Mouse (Mus musculus) MEL (cell line): ENCODE measurements around the gene 0610009B22Rik. TPM values are rescaled to one million over a fixed set of nuclear protein-coding genes. Genes with fewer than 3 reads are reported as not detected.

Experiments
- DNase-seq: peaks from one replicate; pipeline ENCODE4 v3.0.0; 2011; ENCODE audit warnings: low read depth, low spot score
- H3K27ac ChIP-seq: 2 replicates; pipeline ENCODE4 v1.5.1; 2012; ENCODE audit warnings: low read depth, mild to moderate bottlenecking, control low read depth, low read length, moderate library complexity; ENCODE audit not compliant: control insufficient read depth
- H3K27me3 ChIP-seq, 2 experiments: fragments of 150-350 bp in 1 of 2; sonication (generic) in 1 of 2; 2 replicates each; pipeline ENCODE4 v1.6.1; 2012; ENCODE audit warnings: low read length in 2 of 2, mild to moderate bottlenecking in 2 of 2, improper control_type of control experiment in 1 of 2, moderate library complexity in 1 of 2; ENCODE audit not compliant: insufficient read depth in 2 of 2, control insufficient read depth in 1 of 2
- H3K36me3 ChIP-seq, 2 experiments: 2 replicates each; pipeline ENCODE4 v1.6.1; 2012 to 2014; ENCODE audit warnings: low read length in 2 of 2, improper control_type of control experiment in 1 of 2, inconsistent platforms in 1 of 2, mild to moderate bottlenecking in 1 of 2; ENCODE audit not compliant: insufficient read depth in 2 of 2, control insufficient read depth in 1 of 2
- H3K4me1 ChIP-seq, 2 experiments: fragments of 150-350 bp in 1 of 2; sonication (generic) in 1 of 2; 2 replicates each; pipeline ENCODE4 v1.6.1; 2012; ENCODE audit warnings: low read length in 2 of 2, improper control_type of control experiment in 1 of 2, mild to moderate bottlenecking in 1 of 2; ENCODE audit not compliant: insufficient read depth in 2 of 2, control insufficient read depth in 1 of 2
- H3K4me3 ChIP-seq, 2 experiments: fragments of 150-350 bp in 1 of 2; sonication (generic) in 1 of 2; 2 replicates each; pipeline ENCODE4 v1.5.1; 2012; ENCODE audit warnings: low read depth in 2 of 2, low read length in 2 of 2, mild to moderate bottlenecking in 2 of 2, moderate library complexity in 2 of 2, control low read depth in 1 of 2, improper control_type of control experiment in 1 of 2; ENCODE audit not compliant: control insufficient read depth in 1 of 2, insufficient read depth in 1 of 2
- H3K79me2 ChIP-seq: 2 replicates; pipeline ENCODE4 v1.6.1; 2012; ENCODE audit warnings: mild to moderate bottlenecking, low read length, moderate library complexity; ENCODE audit not compliant: control insufficient read depth, poor library complexity, insufficient read depth
- H3K9ac ChIP-seq: 2 replicates; pipeline ENCODE4 v1.6.1; 2012; ENCODE audit warnings: low read depth, mild to moderate bottlenecking, control low read depth, low read length, moderate library complexity; ENCODE audit not compliant: control insufficient read depth, poor library complexity, severe bottlenecking
- H3K9me3 ChIP-seq: fragments of 150-350 bp; sonication (generic); replicated peaks from 2 replicates; pipeline ENCODE4 v1.6.1; 2012; ENCODE audit warnings: mild to moderate bottlenecking, low read length, improper control_type of control experiment, moderate library complexity; ENCODE audit not compliant: insufficient read depth
- BHLHE40 ChIP-seq: IDR thresholded peaks from 2 replicates; pipeline ENCODE4 v1.6.1; 2012; ENCODE audit warnings: low read depth, mild to moderate bottlenecking, inconsistent platforms, low read length, improper control_type of control experiment, borderline replicate concordance
- CHD2 ChIP-seq: IDR thresholded peaks from 2 replicates; pipeline ENCODE4 v1.6.1; 2011; ENCODE audit warnings: low read length, improper control_type of control experiment
- CTCF ChIP-seq, 3 experiments: IDR thresholded peaks in 2 of 3; conservative IDR thresholded peaks in 1 of 3; 2 replicates each; pipeline ENCODE4 v1.5.1; 2011 to 2012; ENCODE audit warnings: low read length in 3 of 3, low read depth in 2 of 3, mild to moderate bottlenecking in 2 of 3, improper control_type of control experiment in 1 of 3, inconsistent platforms in 1 of 3, mixed read lengths in 1 of 3, moderate library complexity in 1 of 3; ENCODE audit not compliant: control insufficient read depth in 1 of 3, insufficient read depth in 1 of 3, poor library complexity in 1 of 3, severe bottlenecking in 1 of 3
- E2F4 ChIP-seq: IDR thresholded peaks from 2 replicates; pipeline ENCODE4 v1.6.1; 2011; ENCODE audit warnings: low read depth, low read length, improper control_type of control experiment, borderline replicate concordance
- GATA1 ChIP-seq: IDR thresholded peaks from 2 replicates; pipeline ENCODE4 v1.6.1; 2011; ENCODE audit warnings: low read depth, low read length, improper control_type of control experiment
- JUND ChIP-seq: IDR thresholded peaks from 2 replicates; pipeline ENCODE4 v1.6.1; 2011; ENCODE audit warnings: low read depth, mild to moderate bottlenecking, improper control_type of control experiment, low read length
- KAT2A ChIP-seq: conservative IDR thresholded peaks from 2 replicates; pipeline ENCODE4 v1.6.1; 2012; ENCODE audit warnings: low read depth, low read length, improper control_type of control experiment, inconsistent platforms
- MAFK ChIP-seq: IDR thresholded peaks from 2 replicates; pipeline ENCODE4 v1.6.1; 2011; ENCODE audit warnings: low read depth, mild to moderate bottlenecking, low read length, improper control_type of control experiment, borderline replicate concordance
- MAX ChIP-seq: IDR thresholded peaks from 2 replicates; pipeline ENCODE4 v1.6.1; 2011; ENCODE audit warnings: low read length, improper control_type of control experiment
- MAZ ChIP-seq: IDR thresholded peaks from 2 replicates; pipeline ENCODE4 v1.6.1; 2012; ENCODE audit warnings: low read depth, mild to moderate bottlenecking, inconsistent platforms, low read length, improper control_type of control experiment
- MEF2A ChIP-seq: IDR thresholded peaks from 2 replicates; pipeline ENCODE4 v1.6.1; 2014; ENCODE audit warnings: low read depth, mild to moderate bottlenecking, inconsistent platforms, low read length, improper control_type of control experiment; ENCODE audit not compliant: poor library complexity, insufficient replicate concordance, severe bottlenecking; ENCODE audit errors: extremely low read depth
- MXI1 ChIP-seq: IDR thresholded peaks from 2 replicates; pipeline ENCODE4 v1.6.1; 2011; ENCODE audit warnings: mild to moderate bottlenecking, low read depth, low read length, improper control_type of control experiment
- MYB ChIP-seq: IDR thresholded peaks from 2 replicates; pipeline ENCODE4 v1.6.1; 2011; ENCODE audit warnings: mild to moderate bottlenecking, low read depth, low read length, improper control_type of control experiment
- MYC ChIP-seq: IDR thresholded peaks from 2 replicates; pipeline ENCODE4 v1.6.1; 2011; ENCODE audit warnings: low read depth, mild to moderate bottlenecking, low read length, improper control_type of control experiment, moderate library complexity
- NRF1 ChIP-seq: IDR thresholded peaks from 2 replicates; pipeline ENCODE4 v1.6.1; 2014; ENCODE audit warnings: low read depth, mild to moderate bottlenecking, inconsistent platforms, low read length, improper control_type of control experiment, moderate library complexity; ENCODE audit not compliant: poor library complexity, insufficient read depth, severe bottlenecking
- POLR2AphosphoS2 ChIP-seq: IDR thresholded peaks from 2 replicates; pipeline ENCODE4 v1.6.1; 2011; ENCODE audit warnings: low read length, improper control_type of control experiment
- SIN3A ChIP-seq: IDR thresholded peaks from 2 replicates; pipeline ENCODE4 v1.6.1; 2012; ENCODE audit warnings: low read length, improper control_type of control experiment, inconsistent platforms
- SMC3 ChIP-seq: IDR thresholded peaks from 2 replicates; pipeline ENCODE4 v1.6.1; 2011; ENCODE audit warnings: low read depth, low read length, improper control_type of control experiment
- TBP ChIP-seq: IDR thresholded peaks from 2 replicates; pipeline ENCODE4 v1.8.0; 2011; ENCODE audit warnings: low read depth, low read length, improper control_type of control experiment
- TCF12 ChIP-seq: IDR thresholded peaks from 2 replicates; pipeline ENCODE4 v1.6.1; 2014; ENCODE audit warnings: low read depth, mild to moderate bottlenecking, inconsistent platforms, low read length, improper control_type of control experiment, moderate library complexity
- UBTF ChIP-seq: IDR thresholded peaks from 2 replicates; pipeline ENCODE4 v1.6.1; 2012; ENCODE audit warnings: low read depth, mild to moderate bottlenecking, inconsistent platforms, low read length, improper control_type of control experiment, moderate library complexity, borderline replicate concordance; ENCODE audit not compliant: insufficient read depth
- ZC3H11A ChIP-seq: IDR thresholded peaks from 2 replicates; pipeline ENCODE4 v1.6.1; 2012; ENCODE audit warnings: low read depth, mild to moderate bottlenecking, inconsistent platforms, low read length, improper control_type of control experiment
- ZKSCAN1 ChIP-seq: IDR thresholded peaks from 2 replicates; pipeline ENCODE4 v1.6.1; 2012; ENCODE audit warnings: low read depth, mild to moderate bottlenecking, inconsistent platforms, low read length, improper control_type of control experiment, moderate library complexity
- ZMIZ1 ChIP-seq: IDR thresholded peaks from 2 replicates; pipeline ENCODE4 v1.6.1; 2012; ENCODE audit warnings: low read depth, mild to moderate bottlenecking, inconsistent platforms, low read length, improper control_type of control experiment, moderate library complexity
- polyA plus RNA-seq, 2 experiments: library from polyadenylated mRNA; stranded (reverse) in 1 of 2; unstranded in 1 of 2; fragments of >175 nt in 1 of 2; fragments of >200 nt in 1 of 2; gene quantifications; 2 replicates each; pipeline versions ENCODE4 v1.2.1 to v1.2.4; 2012; ENCODE audit warnings: low replicate concordance in 2 of 2, low read depth in 1 of 2; ENCODE audit not compliant: insufficient read length in 2 of 2, insufficient read depth in 1 of 2, missing spikeins in 1 of 2
- total RNA-seq: library from RNA; depleted of rRNA; stranded (reverse); fragments of 300-350 nt; gene quantifications from 2 replicates; pipeline ENCODE4 v1.2.3, GENCODE M21; 2012

The 0610009B22Rik gene
- total and polyA plus RNA-seq, 3 experiments: 24.4 to 37.7 TPM; not detected in 1

DNA sequence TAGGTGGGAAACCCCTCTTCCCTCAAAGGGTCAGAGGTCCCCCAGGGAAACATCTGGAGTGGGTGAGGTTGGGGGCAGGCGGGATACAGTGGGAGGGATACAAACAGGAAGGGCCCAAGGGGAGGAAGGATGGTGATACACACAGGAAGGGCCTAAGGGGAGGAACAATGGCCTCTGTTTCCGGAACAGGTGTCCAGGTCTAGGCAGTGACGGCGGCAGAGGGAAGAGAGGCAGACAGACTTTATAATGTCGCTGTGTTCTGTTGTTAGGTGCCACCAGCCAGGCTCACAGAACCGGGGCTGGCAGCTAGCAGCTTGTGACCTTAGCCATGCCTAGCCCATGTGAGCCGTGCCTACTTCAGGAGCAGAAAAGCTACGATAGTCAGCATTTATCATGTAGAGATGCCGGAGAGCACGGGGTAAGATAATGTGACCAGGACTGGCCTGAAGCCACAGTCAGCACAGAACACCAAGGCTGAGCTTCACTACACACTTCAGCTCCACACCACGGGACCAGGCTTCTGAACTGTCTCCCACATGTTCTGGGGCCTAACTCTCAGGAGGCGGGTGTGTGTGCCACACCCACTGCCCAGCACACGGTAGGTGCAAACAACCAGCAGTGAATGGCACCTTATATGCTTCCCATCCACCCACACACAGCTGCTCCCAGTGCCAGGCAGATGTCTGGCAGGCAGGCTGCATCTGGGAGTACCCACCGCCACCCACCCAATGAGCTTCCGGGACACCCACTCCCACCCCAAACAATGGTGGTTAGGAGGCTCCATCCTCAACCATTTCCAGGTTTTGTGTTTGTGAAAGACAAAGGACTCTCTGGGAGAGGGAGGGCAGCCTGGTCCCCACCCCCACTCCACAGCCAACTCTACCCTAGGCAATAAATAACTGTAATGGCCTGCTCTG lies 41.7 kb downstream of the 0610009B22Rik start:
- no peak overlapping the region for H3K4me3 ChIP-seq
- no peak for DNase-seq
- H3K79me2 ChIP-seq: peaks cover 3% of the 10 kb centered on the region; the same call in 1 of the 2 replicates
- TF ChIP-seq GATA1 (no peak), MAZ (no peak), TCF12 (no peak), ZKSCAN1 (no peak), BHLHE40 (no peak), ZC3H11A (no peak), UBTF (no peak), MAX (no peak), POLR2AphosphoS2 (no peak)
- no peak overlapping the region for H3K27ac ChIP-seq
- H3K9ac ChIP-seq: no peak overlapping the region
- H3K27me3 ChIP-seq: no peaks in the 10 kb centered on the region
- no peaks in the 10 kb centered on the region for H3K9me3 ChIP-seq
- peaks cover 1 to 2% of the 10 kb centered on the region in 2 experiments; a peak in 1 of 4 replicates for H3K4me1 ChIP-seq
- H3K36me3 ChIP-seq: no peaks in the 10 kb centered on the region

DNA sequence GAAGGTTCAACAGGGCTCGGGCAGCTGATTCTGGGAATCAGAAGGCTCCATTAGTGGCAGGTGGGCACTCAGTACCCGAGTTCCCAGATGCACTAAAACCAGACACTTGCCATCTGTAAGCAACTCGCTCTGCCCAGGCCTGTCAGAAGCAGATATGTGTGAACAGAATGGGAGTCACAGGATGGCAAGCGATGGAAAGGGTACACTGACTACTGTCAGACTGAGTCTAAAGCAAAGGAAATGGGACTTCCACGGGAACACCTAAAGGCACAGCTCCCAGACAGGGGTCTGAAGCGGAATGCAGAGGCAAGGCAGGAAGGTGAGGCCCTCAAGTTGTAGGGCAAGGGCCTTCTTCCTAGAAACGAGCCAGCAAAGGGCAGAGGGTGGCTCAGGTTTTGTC lies 42.4 kb downstream of the 0610009B22Rik start:
- Histone ChIP-seq H3K4me1 (peaks cover 1 to 2% of the 10 kb centered on the region in 2 experiments; a peak in 1 of 4 replicates), H3K79me2 (peaks cover 3% of the 10 kb centered on the region; the same call in 1 of the 2 replicates), H3K27me3 (no peaks in the 10 kb centered on the region), H3K9me3 (no peaks in the 10 kb centered on the region), H3K4me3 (no peak overlapping the region), H3K27ac (no peak overlapping the region), H3K9ac (no peak overlapping the region), H3K36me3 (no peaks in the 10 kb centered on the region)
- TF ChIP-seq MEF2A (no peak), KAT2A (no peak), SMC3 (no peak), SIN3A (no peak), MAFK (no peak), BHLHE40 (no peak), NRF1 (no peak), TBP (no peak), CTCF (IDR thresholded peaks at IDR 0.05 in 2 of 3, conservative IDR thresholded peaks at IDR 0.05 in 1 of 3; ENCODE audit: control insufficient read depth in 1 of 3, insufficient read depth in 1 of 3, low read depth in 2 of 3, low read length in 3 of 3, poor library complexity in 1 of 3, severe bottlenecking in 1 of 3) (no peak), MXI1 (no peak), POLR2AphosphoS2 (no peak), ZKSCAN1 (no peak), ZC3H11A (no peak), MYC (no peak), ZMIZ1 (no peak), MYB (no peak), JUND (no peak), CHD2 (no peak), E2F4 (no peak)
- DNase-seq: no peak
